ENCODE assay signal across 8 mouse cellular contexts in the genomic region with DNA sequence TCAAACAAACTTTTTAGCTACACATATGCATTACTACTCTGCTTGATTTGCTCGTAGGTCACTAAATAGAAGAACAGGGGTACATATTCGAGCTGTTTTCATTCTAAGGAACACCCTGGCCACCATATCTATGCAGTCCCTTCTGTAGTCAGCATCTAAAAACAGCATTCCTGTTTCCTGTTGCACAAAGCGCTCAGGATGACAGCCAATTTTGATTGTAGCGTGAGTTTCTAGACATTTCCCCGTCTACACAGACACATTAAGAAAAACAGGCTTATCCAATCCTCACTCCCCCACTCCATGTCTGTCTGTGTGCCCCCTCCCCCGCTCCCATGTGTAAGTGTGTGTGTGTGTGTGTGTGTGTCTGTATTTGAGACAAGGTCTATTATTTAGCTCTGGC. TPM values are rescaled to one million over a fixed set of nuclear protein-coding genes. Genes with fewer than 3 reads are reported as not detected.
A peak's percentile ranks its signal among the peaks of the same experiment; 100 is the strongest.
DNase-seq lines count a peak whose midpoint lies in the region; ATAC-seq lines count a peak whose summit lies in the region.

No protein-coding gene starts in this region.

- no peaks in the 10 kb centered on the region for H3K9me3 ChIP-seq in forebrain, embryonic 13.5 days (replicated peaks)
- no peaks in the 10 kb centered on the region for H3K9me3 ChIP-seq in intestine, embryonic 16.5 days (ENCODE audit: control insufficient read depth, low read length)
- H3K9me3 ChIP-seq in midbrain, embryonic 13.5 days = no peaks in the 10 kb centered on the region

- H3K27me3 ChIP-seq in forebrain, embryonic 13.5 days = no peaks in the 10 kb centered on the region
- H3K27me3 ChIP-seq in intestine, embryonic 16.5 days (replicated peaks; ENCODE audit: control insufficient read depth, insufficient read depth, low read length) = no peaks in the 10 kb centered on the region
- no peaks in the 10 kb centered on the region for H3K27me3 ChIP-seq in midbrain, embryonic 13.5 days

- intact Hi-C loops in heart, postnatal 36 days (cut with DNase I) = loop anchor here (10.0 kb wide), 2 partner anchors 263 to 1153 kb away; a partner anchor contains a TSS

- peak; percentile 38 to 48 for DNase-seq in heart, adult 18-20 months
- DNase-seq in heart, postnatal 36 days = no peak
- no peak for DNase-seq in layer of hippocampus, postnatal 14 days (ENCODE audit: low spot score in 2 of 2)
- no peak for DNase-seq in left cerebral cortex, adult 8-10 months (ENCODE audit: low spot score in 2 of 2)

- peak overlapping the region; percentile 86 for H3K4me2 ChIP-seq in forebrain, embryonic 13.5 days
- H3K4me2 ChIP-seq in intestine, embryonic 16.5 days (ENCODE audit: low read depth, low read length) = peak overlapping the region; percentile 73; the same call in 1 of the 2 replicates
- peak overlapping the region; percentile 88 for H3K4me2 ChIP-seq in midbrain, embryonic 13.5 days (replicated peaks)

- no peak for ATAC-seq in forebrain, embryonic 13.5 days
- ATAC-seq in intestine, embryonic 16.5 days = no peak
- ATAC-seq in midbrain, embryonic 13.5 days = no peak
- ATAC-seq in granulocyte monocyte progenitor cell, adult 5-6 weeks (replicated peaks; ENCODE audit: poor library complexity, severe bottlenecking) = no peak

- H3K4me1 ChIP-seq in forebrain, embryonic 13.5 days = peaks cover 14% of the 10 kb centered on the region
- peaks cover 9% of the 10 kb centered on the region; the same call in 1 of the 2 replicates for H3K4me1 ChIP-seq in intestine, embryonic 16.5 days (ENCODE audit: control insufficient read depth, insufficient read depth, low read length)
- peaks cover 21% of the 10 kb centered on the region for H3K4me1 ChIP-seq in midbrain, embryonic 13.5 days (replicated peaks)

- H3K27ac ChIP-seq in forebrain, embryonic 13.5 days = no peak overlapping the region
- no peak overlapping the region for H3K27ac ChIP-seq in intestine, embryonic 16.5 days (ENCODE audit: low read length)
- H3K27ac ChIP-seq in midbrain, embryonic 13.5 days = no peak overlapping the region

- H3K9ac ChIP-seq in forebrain, embryonic 13.5 days = no peak overlapping the region
- H3K9ac ChIP-seq in intestine, embryonic 16.5 days (ENCODE audit: low read depth, low read length) = no peak overlapping the region
- H3K9ac ChIP-seq in midbrain, embryonic 13.5 days (replicated peaks) = no peak overlapping the region

- peaks cover 37% of the 10 kb centered on the region for H3K36me3 ChIP-seq in forebrain, embryonic 13.5 days (ENCODE audit: poor library complexity, severe bottlenecking)
- 0 out of 2 replicates have a peak, but pooled peaks cover 3% of the 10 kb centered on the region for H3K36me3 ChIP-seq in intestine, embryonic 16.5 days (ENCODE audit: control insufficient read depth, insufficient read depth, low read length)
- H3K36me3 ChIP-seq in midbrain, embryonic 13.5 days = peaks cover 34% of the 10 kb centered on the region

- peak overlapping the region; percentile 79 for H3K4me3 ChIP-seq in forebrain, embryonic 13.5 days
- no peak overlapping the region for H3K4me3 ChIP-seq in intestine, embryonic 16.5 days (ENCODE audit: low read length)
- H3K4me3 ChIP-seq in midbrain, embryonic 13.5 days (replicated peaks) = peak overlapping the region; percentile 83; the same call in 1 of the 2 replicates

- WGBS in forebrain, embryonic 13.5 days = 93% methylated on average over 6 of the region's 6 CpGs
- 71% methylated on average over 6 of the region's 6 CpGs for WGBS in intestine, embryonic 16.5 days
- 91% methylated on average over 6 of the region's 6 CpGs for WGBS in midbrain, embryonic 13.5 days

RNA-seq across cellular contexts. Expression of a gene that starts 1.5 kb away (rescaled TPM):
- total RNA-seq in heart, adult 18-20 months (2021) = 10 to 100 TPM; 12.8 to 16.2 TPM
- total RNA-seq in heart, postnatal 36 days (2021) = 10 to 100 TPM; 15.0 to 17.2 TPM
- 13.7 and 15.6 TPM in 2 replicates for polyA plus RNA-seq in forebrain, embryonic 13.5 days (2015; fragmentation: Nextera tagmentation; extraction: Ambion mirVana)
- 8.2 and 8.7 TPM in 2 replicates for polyA plus RNA-seq in intestine, embryonic 16.5 days (2015; fragmentation: Nextera tagmentation; extraction: Ambion mirVana)
- 17.8 and 19.5 TPM in 2 replicates for polyA plus RNA-seq in midbrain, embryonic 13.5 days (2015; fragmentation: Nextera tagmentation; extraction: Ambion mirVana)
- 17.7 and 20.7 TPM in 2 replicates for total RNA-seq in granulocyte monocyte progenitor cell, adult 5-6 weeks (2014; fragmentation: Nextera tagmentation)
- total RNA-seq in granulocyte monocyte progenitor cell, adult 5-6 weeks (2017) = 13.3 and 22.0 TPM in 2 replicates
- 10 to 100 TPM; 20.0 to 22.0 TPM for total RNA-seq in layer of hippocampus, postnatal 14 days (2021)
- total RNA-seq in left cerebral cortex, adult 8-10 months (2022) = 10 to 100 TPM; 17.8 to 22.0 (median 20.3) TPM

RNA-seq across cellular contexts. Expression of a gene that starts 39.5 kb away (rescaled TPM):
- total RNA-seq in heart, adult 18-20 months (2021) = not detected
- not detected for total RNA-seq in heart, postnatal 36 days (2021)
- not detected in 2 replicates for polyA plus RNA-seq in forebrain, embryonic 13.5 days (2015; fragmentation: Nextera tagmentation; extraction: Ambion mirVana)
- polyA plus RNA-seq in intestine, embryonic 16.5 days (2015; fragmentation: Nextera tagmentation; extraction: Ambion mirVana) = 0.46 and 0.54 TPM in 2 replicates
- 0.12 and 0.22 TPM in 2 replicates for polyA plus RNA-seq in midbrain, embryonic 13.5 days (2015; fragmentation: Nextera tagmentation; extraction: Ambion mirVana)
- 11.6 and 16.5 TPM in 2 replicates for total RNA-seq in granulocyte monocyte progenitor cell, adult 5-6 weeks (2014; fragmentation: Nextera tagmentation)
- total RNA-seq in granulocyte monocyte progenitor cell, adult 5-6 weeks (2017) = 19.2 and 22.0 TPM in 2 replicates
- under 1 TPM; 0.69 to 0.92 TPM for total RNA-seq in layer of hippocampus, postnatal 14 days (2021)
- 1 to 10 TPM in 2 of 4 experiments, under 1 TPM in 2; 0.46 to 2.1 (median 1.4) TPM for total RNA-seq in left cerebral cortex, adult 8-10 months (2022)

Comparison
In these comparisons a context has a peak if more than half of its experiments do, and no peak if none do; other contexts are left out.
1. DNase-seq: peak in heart, adult 18-20 months (2 of 2); none in heart, postnatal 36 days (0 of 2), layer of hippocampus, postnatal 14 days (0 of 2) and left cerebral cortex, adult 8-10 months (0 of 2).
2. RNA of a gene that starts 39.5 kb away (total RNA-seq): 11.6 to 22.0 TPM in granulocyte monocyte progenitor cell, adult 5-6 weeks; 0.46 to 2.1 TPM in left cerebral cortex, adult 8-10 months, 0.69 to 0.92 TPM in layer of hippocampus, postnatal 14 days, not detected in heart, postnatal 36 days and not detected in heart, adult 18-20 months; every median in the first group is over 4 times any median in the second.
3. Peak in every context shown above with its lines, with median percentiles within 50 percentile points of each other: H3K4me2 ChIP-seq.